Mouse (Mus musculus): Measurements from ENCODE around the gene Zfp217. TPM values are rescaled to one million over a fixed set of nuclear protein-coding genes. Genes with fewer than 3 reads are reported as not detected.

The Zfp217 gene
- total RNA-seq, 4 experiments from 2014 or later, result 2.5 to 4.4 (median 3.3) TPM

- DNase-seq (ENCODE audit: low spot score in 2 of 2), result no peak
Observed at GRCm38 (mm10) chr2:170159795-170160568, 12.1 kb upstream of the Zfp217 start.

- no peak for DNase-seq (ENCODE audit: low spot score in 2 of 2)
Observed at GRCm38 (mm10) chr2:170158987-170159386, 11.1 kb upstream of the Zfp217 start.

GRCm38 (mm10) chr2:170158251-170158650, 10.3 kb upstream of the Zfp217 start:
- no peak for DNase-seq (ENCODE audit: low spot score in 2 of 2)

GRCm38 (mm10) chr2:170157280-170158200, 9.6 kb upstream of the Zfp217 start:
- DNase-seq (ENCODE audit: low spot score in 2 of 2), result no peak

GRCm38 (mm10) chr2:170155089-170155740, 7.3 kb upstream of the Zfp217 start:
- DNase-seq (ENCODE audit: low spot score in 2 of 2), result no peak

GRCm38 (mm10) chr2:170154738-170155088, 6.8 kb upstream of the Zfp217 start:
- no peak for DNase-seq (ENCODE audit: low spot score in 2 of 2)

GRCm38 (mm10) chr2:170154301-170154721, 6.4 kb upstream of the Zfp217 start:
- no peak for DNase-seq (ENCODE audit: low spot score in 2 of 2)

GRCm38 (mm10) chr2:170153421-170154271, 5.7 kb upstream of the Zfp217 start:
- no peak for DNase-seq (ENCODE audit: low spot score in 2 of 2)

GRCm38 (mm10) chr2:170152856-170153255, 5.0 kb upstream of the Zfp217 start:
- no peak for DNase-seq (ENCODE audit: low spot score in 2 of 2)

GRCm38 (mm10) chr2:170152036-170152686, 4.3 kb upstream of the Zfp217 start:
- DNase-seq (ENCODE audit: low spot score in 2 of 2), result no peak

GRCm38 (mm10) chr2:170151470-170151869, 3.6 kb upstream of the Zfp217 start:
- no peak for DNase-seq (ENCODE audit: low spot score in 2 of 2)

GRCm38 (mm10) chr2:170148828-170149227, 925 bp upstream of the Zfp217 start:
- DNase-seq (ENCODE audit: low spot score in 2 of 2), result no peak

GRCm38 (mm10) chr2:170147170-170147569, 733 bp downstream of the Zfp217 start:
- DNase-seq (ENCODE audit: low spot score in 2 of 2), result no peak

- DNase-seq (ENCODE audit: low spot score in 2 of 2), result no peak
Observed at GRCm38 (mm10) chr2:170144343-170144742, 3.6 kb downstream of the Zfp217 start.

GRCm38 (mm10) chr2:170143861-170144260, 4.0 kb downstream of the Zfp217 start:
- DNase-seq (ENCODE audit: low spot score in 2 of 2), result no peak

GRCm38 (mm10) chr2:170142542-170142941, 5.4 kb downstream of the Zfp217 start:
- DNase-seq (ENCODE audit: low spot score in 2 of 2), result no peak

- no peak for DNase-seq (ENCODE audit: low spot score in 2 of 2)
Observed at GRCm38 (mm10) chr2:170141481-170141880, 6.4 kb downstream of the Zfp217 start.

GRCm38 (mm10) chr2:170139411-170140046, 8.4 kb downstream of the Zfp217 start:
- no peak for DNase-seq (ENCODE audit: low spot score in 2 of 2)

- DNase-seq (ENCODE audit: low spot score in 2 of 2), result no peak
Observed at GRCm38 (mm10) chr2:170136928-170137327, 11.0 kb downstream of the Zfp217 start.

- no peak for DNase-seq (ENCODE audit: low spot score in 2 of 2)
Observed at GRCm38 (mm10) chr2:170135820-170136219, 12.1 kb downstream of the Zfp217 start.

Measured in left cerebral cortex, adult 8-10 months (tissue).